Mouse (Mus musculus) adrenal gland, postnatal 14 days (tissue): ENCODE data around the gene Zfp281. TPM values are rescaled to one million over a fixed set of nuclear protein-coding genes. Genes with fewer than 3 reads are reported as not detected.

Experiments
- total RNA-seq: library from RNA; stranded (reverse); gene quantifications from 2 replicates; pipeline ENCODE4 v1.2.3, GENCODE M21; 2021

Zfp281 gene
- total RNA-seq, 1 experiment from 2014 or later: 16.3 TPM

Other genes starting within 250 kb of the Zfp281 start
- 14.0 and 14.2 TPM in 2 replicates for gene Ddx59, start 209.6 kb upstream of the Zfp281 start, total RNA-seq
- 3.9 and 4.8 TPM in 2 replicates for gene Kif14, start 158.6 kb upstream of the Zfp281 start, total RNA-seq